Mouse (Mus musculus): ENCODE data around the gene Fra10ac1. TPM values are rescaled to one million over a fixed set of nuclear protein-coding genes. Genes with fewer than 3 reads are reported as not detected.

Gene Fra10ac1
- total RNA-seq (2021) = 10 to 100 TPM; 11.4 to 12.1 TPM
- long read RNA-seq, experiment 1, transcript Fra10ac1-201 (14 exons, 1,402 nt) = major isoform, 24 of 35 reads
- long read RNA-seq, experiment 1, partial matches to known transcripts = 5 of 35 reads
- long read RNA-seq, experiment 1, other reads (novel, unspliced or antisense) = 6 of 35 reads
- long read RNA-seq, experiment 2, transcript Fra10ac1-201 (14 exons, 1,402 nt) = major isoform, 18 of 35 reads
- long read RNA-seq, experiment 2, partial matches to known transcripts = 10 of 35 reads
- long read RNA-seq, experiment 2, other reads (novel, unspliced or antisense) = 7 of 35 reads

GRCm38 (mm10) chr19:38223905-38224684 lies at the start of gene Fra10ac1:
TSS of gene Fra10ac1 (minus strand) at chr19:38224156.
- DNase-seq = peak; percentile 88

GRCm38 (mm10) chr19:38271071-38271470 lies 47.1 kb upstream of the Fra10ac1 start:
- DNase-seq = no peak

GRCm38 (mm10) chr19:38267469-38267868 lies 43.5 kb upstream of the Fra10ac1 start:
- DNase-seq = peak; percentile 23

- DNase-seq = no peak
Observed at GRCm38 (mm10) chr19:38265767-38266166, 41.8 kb upstream of the Fra10ac1 start.

GRCm38 (mm10) chr19:38264505-38265500 lies 40.8 kb upstream of the Fra10ac1 start, which contains the start of gene Lgi1:
TSS of gene Lgi1 (plus strand) at chr19:38264536.
- DNase-seq = no peak

- DNase-seq = peak; percentile 31
Observed at GRCm38 (mm10) chr19:38263829-38264504, 40.0 kb upstream of the Fra10ac1 start.

GRCm38 (mm10) chr19:38261351-38261750 lies 37.4 kb upstream of the Fra10ac1 start:
- DNase-seq = no peak

- peak; percentile 15 for DNase-seq
Observed at GRCm38 (mm10) chr19:38260346-38260745, 36.4 kb upstream of the Fra10ac1 start.

- DNase-seq = no peak
Observed at GRCm38 (mm10) chr19:38259436-38259835, 35.5 kb upstream of the Fra10ac1 start.

GRCm38 (mm10) chr19:38258651-38259065 lies 34.7 kb upstream of the Fra10ac1 start:
- DNase-seq = no peak

- peak; percentile 10 for DNase-seq
Observed at GRCm38 (mm10) chr19:38253796-38254195, 29.8 kb upstream of the Fra10ac1 start.

GRCm38 (mm10) chr19:38249627-38250026 lies 25.7 kb upstream of the Fra10ac1 start:
- DNase-seq = no peak

GRCm38 (mm10) chr19:38246177-38246622 lies 22.2 kb upstream of the Fra10ac1 start:
- no peak for DNase-seq

- no peak for DNase-seq
Observed at GRCm38 (mm10) chr19:38245361-38246176, 21.6 kb upstream of the Fra10ac1 start.

GRCm38 (mm10) chr19:38244748-38245147 lies 20.8 kb upstream of the Fra10ac1 start:
- DNase-seq = no peak

GRCm38 (mm10) chr19:38242314-38242852 lies 18.4 kb upstream of the Fra10ac1 start:
- no peak for DNase-seq

- DNase-seq = no peak
Observed at GRCm38 (mm10) chr19:38238213-38238951, 14.4 kb upstream of the Fra10ac1 start.

- no peak for DNase-seq
Observed at GRCm38 (mm10) chr19:38237834-38238212, 13.9 kb upstream of the Fra10ac1 start.

- DNase-seq = no peak
Observed at GRCm38 (mm10) chr19:38236526-38236925, 12.6 kb upstream of the Fra10ac1 start.

Measured in gastrocnemius, postnatal 25 days (tissue).